24 mouse cellular contexts compared by ENCODE assay signal in the genomic region with DNA sequence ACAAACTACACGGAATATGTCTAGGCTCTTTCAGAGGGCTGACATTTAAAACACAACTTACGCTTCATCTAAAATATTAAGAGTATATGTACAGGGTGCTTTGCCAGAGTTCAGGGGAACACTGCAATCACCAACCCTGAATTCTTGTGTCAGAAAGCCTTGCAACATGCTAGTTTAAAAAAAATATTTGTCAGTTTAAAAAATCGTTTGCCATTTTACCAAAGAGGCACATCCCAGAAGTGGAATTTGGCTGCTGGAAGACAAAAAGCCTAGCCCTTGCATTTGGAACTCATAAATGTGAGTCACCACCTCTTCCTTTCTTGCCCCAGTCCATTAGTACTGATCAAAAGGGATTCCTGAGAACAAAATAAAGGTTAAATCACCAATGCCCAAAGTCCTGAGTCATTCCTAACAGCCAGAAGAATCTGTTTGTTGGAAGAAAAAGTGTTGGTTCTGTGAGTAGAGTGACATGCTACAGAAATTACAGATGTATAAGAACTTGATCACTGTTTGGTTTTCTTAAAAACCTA. TPM values are rescaled to one million over a fixed set of nuclear protein-coding genes. Genes with fewer than 3 reads are reported as not detected.
DNase-seq lines count a peak whose midpoint lies in the region; TF ChIP-seq lines count a peak whose summit lies in the region.
"Had no signal": no experiment of that assay in that cellular context is flagged by ENCODE, and none has a peak within 500 bp of the region (broad histone marks: within the 10 kb centered on the region; RNA-seq: fewer than 3 reads in every experiment).

No protein-coding gene starts in this region.

- no peak overlapping the region for H3K4me3 ChIP-seq in embryonic fibroblast, embryonic 13.5 days (ENCODE audit: insufficient read depth, low read length)
- H3K4me3 ChIP-seq: embryonic facial prominence, embryonic 12.5 days; embryonic facial prominence, embryonic 15.5 days; erythroblast, embryonic 14.5 days; forebrain, embryonic 10.5 days; forebrain, embryonic 13.5 days; heart, embryonic 10.5 days; heart, embryonic 13.5 days had no signal

- DNase-seq in heart, adult 11 months, result peak; percentile 82
- DNase-seq in heart, adult 9 months (ENCODE audit: low spot score in 2 of 2), result no peak
- DNase-seq in 3T3-L1 (ENCODE audit: low read depth, low spot score), result peak; percentile 42
- peak; percentile 70 for DNase-seq in Muller cell, postnatal 12 days (ENCODE audit: inconsistent ontology term)
- no peak for DNase-seq in left cerebral cortex, postnatal 4 days
- DNase-seq in urinary bladder, adult 18-20 months (ENCODE audit: low spot score in 2 of 2), result no peak
- no peak for DNase-seq in cerebellum, adult 11-12 months
- DNase-seq: adrenal gland, postnatal 25 days; cerebellum, adult 2 months; cerebellum, adult 9-11 months; cerebellum, postnatal 25 days; gastrocnemius, postnatal 10 days; heart, postnatal 14 days; heart, postnatal 4 days had no signal

- TF ChIP-seq CTCF in embryonic fibroblast, embryonic 13.5 days (IDR thresholded peaks at IDR 0.05; ENCODE audit: borderline replicate concordance, insufficient read depth, low read length), result no peak

- H3K4me1 ChIP-seq in embryonic fibroblast, embryonic 13.5 days (ENCODE audit: control insufficient read depth, insufficient read depth, low read length), result peaks cover 13% of the 10 kb centered on the region
- H3K4me1 ChIP-seq: embryonic facial prominence, embryonic 12.5 days; forebrain, embryonic 10.5 days; forebrain, embryonic 13.5 days; heart, embryonic 10.5 days had no signal

- peak overlapping the region; percentile 88 for H3K27ac ChIP-seq in embryonic fibroblast, embryonic 13.5 days (ENCODE audit: insufficient read depth, low read length)
- H3K27ac ChIP-seq: embryonic facial prominence, embryonic 12.5 days; embryonic facial prominence, embryonic 15.5 days; forebrain, embryonic 10.5 days; forebrain, embryonic 13.5 days; heart, embryonic 10.5 days; heart, embryonic 13.5 days; hindbrain, embryonic 14.5 days; hindbrain, postnatal 0 days had no signal

- no peak for TF ChIP-seq POLR2A in embryonic fibroblast, embryonic 13.5 days (IDR thresholded peaks at IDR 0.05; ENCODE audit: low read depth, low read length)

- intact Hi-C loops in left cerebral cortex, postnatal 4 days (cut with DNase I), result no loop called here

RNA-seq across cellular contexts. Expression of a gene that starts 32.4 kb away (rescaled TPM):
- 12.7 and 16.2 TPM in 2 replicates for polyA plus RNA-seq in embryonic fibroblast, embryonic 13.5 days (2011; ENCODE audit: insufficient read length, low read depth, missing spikeins)
- 1 to 10 TPM; 1.0 to 2.4 TPM for total RNA-seq in left cerebral cortex, postnatal 4 days (2021)

Comparison
In these comparisons a context has a peak if more than half of its experiments do, and no peak if none do; other contexts are left out.
1. DNase-seq: peak in heart, adult 11 months (single experiment), 3T3-L1 (single experiment) and Muller cell, postnatal 12 days (single experiment); none in heart, adult 9 months (0 of 2), left cerebral cortex, postnatal 4 days (single experiment), urinary bladder, adult 18-20 months (0 of 2) and cerebellum, adult 11-12 months (single experiment).